Mouse (Mus musculus) intestine, embryonic 14.5 days (tissue): ENCODE data around the gene Dock1. TPM values are rescaled to one million over a fixed set of nuclear protein-coding genes. Genes with fewer than 3 reads are reported as not detected.

Experiments used
- ATAC-seq: fragments of 200-750 bp; cut with Nextera tagmentation; replicated peaks from 2 replicates; pipeline ENCODE4 v1.8.0; 2017; ENCODE audit warnings: low read depth, moderate number of reproducible peaks, moderate TSS enrichment, moderate library complexity; ENCODE audit not compliant: low FRiP score, low TSS enrichment
- DNase-seq: peaks from one replicate; pipeline ENCODE4 v3.0.0-alpha.2; 2018; ENCODE audit warnings: low spot score
- H3K27ac ChIP-seq: fragments of 300-500 bp; sonication (generic); 2 replicates; pipeline ENCODE4 v1.5.1; 2014; ENCODE audit warnings: low read depth, mild to moderate bottlenecking, control low read depth
- H3K27me3 ChIP-seq: fragments of 300-500 bp; sonication (generic); replicated peaks from 2 replicates; pipeline ENCODE4 v1.6.1; 2014; ENCODE audit warnings: low read length, control low read depth; ENCODE audit not compliant: control insufficient read depth, insufficient read depth
- H3K36me3 ChIP-seq: fragments of 300-500 bp; sonication (generic); 2 replicates; pipeline ENCODE4 v1.6.1; 2014; ENCODE audit warnings: low read length, control low read depth; ENCODE audit not compliant: control insufficient read depth, insufficient read depth
- H3K4me1 ChIP-seq: fragments of 300-500 bp; sonication (generic); replicated peaks from 2 replicates; pipeline ENCODE4 v1.6.1; 2014; ENCODE audit warnings: low read length, control low read depth, mixed read lengths; ENCODE audit not compliant: control insufficient read depth, insufficient read depth
- H3K4me2 ChIP-seq: fragments of 300-500 bp; sonication (generic); 2 replicates; pipeline ENCODE4 v1.6.1; 2014; ENCODE audit warnings: low read length
- H3K4me3 ChIP-seq: fragments of 300-500 bp; sonication (generic); 2 replicates; pipeline ENCODE4 v1.5.1; 2014; ENCODE audit warnings: low read depth, low read length, control low read depth, mixed read lengths
- H3K9ac ChIP-seq: fragments of 300-500 bp; sonication (generic); 2 replicates; pipeline ENCODE4 v1.6.1; 2014; ENCODE audit warnings: mild to moderate bottlenecking, low read length
- H3K9me3 ChIP-seq: fragments of 300-500 bp; sonication (generic); 2 replicates; pipeline ENCODE4 v1.6.1; 2016; ENCODE audit warnings: low read length, control low read depth; ENCODE audit not compliant: control insufficient read depth
- WGBS: fragments of 180-500 bp; shearing (Covaris S2); extraction: QIAGEN DNeasy Blood & Tissue Kit; methylation state at CpG from one replicate; pipeline ENCODE4 v1.1.7; 2014; 5-methylcytosine and 5-hydroxymethylcytosine counted together
- polyA plus RNA-seq: library from polyadenylated mRNA; unstranded; fragments of >200 nt; fragmentation: Nextera tagmentation; extraction: Ambion mirVana; gene quantifications from 2 replicates; pipeline ENCODE4 v1.2.1, GENCODE M21; 2014

The Dock1 gene
- polyA plus RNA-seq, 1 experiment from 2014 or later, result 37.9 TPM

- Histone ChIP-seq H3K4me1 (no peaks in the 10 kb centered on the region), H3K36me3 (no peaks in the 10 kb centered on the region), H3K4me3 (no peak overlapping the region), H3K9ac (no peak overlapping the region), H3K27ac (no peak overlapping the region), H3K9me3 (no peaks in the 10 kb centered on the region), H3K4me2 (no peak overlapping the region), H3K27me3 (no peaks in the 10 kb centered on the region)
- ATAC-seq (no peak), DNase-seq (peak; percentile 85)
- 67% methylated on average over 2 of the region's 2 CpGs for WGBS
Measured at GRCm38 (mm10) chr7:134864175-134864574, 193.7 kb downstream of the Dock1 start.

- H3K4me2 ChIP-seq, result no peak overlapping the region
- no peak overlapping the region for H3K9ac ChIP-seq
- WGBS, result 70% methylated on average over 3 of the region's 3 CpGs
- peaks cover 13% of the 10 kb centered on the region for H3K36me3 ChIP-seq
- DNase-seq (no peak), ATAC-seq (no peak)
- no peaks in the 10 kb centered on the region for H3K4me1 ChIP-seq
- H3K27me3 ChIP-seq, result no peaks in the 10 kb centered on the region
- H3K4me3 ChIP-seq, result no peak overlapping the region
- H3K9me3 ChIP-seq, result no peaks in the 10 kb centered on the region
- H3K27ac ChIP-seq, result no peak overlapping the region
Measured at GRCm38 (mm10) chr7:134872511-134872910, 202.1 kb downstream of the Dock1 start.

- Histone ChIP-seq H3K9ac (no peak overlapping the region), H3K36me3 (peaks cover 13% of the 10 kb centered on the region), H3K27ac (no peak overlapping the region), H3K4me3 (no peak overlapping the region), H3K9me3 (no peaks in the 10 kb centered on the region), H3K4me1 (no peaks in the 10 kb centered on the region), H3K4me2 (no peak overlapping the region), H3K27me3 (no peaks in the 10 kb centered on the region)
- DNase-seq, result no peak
- WGBS, result 91% methylated on average over 7 of the region's 7 CpGs
- ATAC-seq, result no peak
Measured at GRCm38 (mm10) chr7:134872981-134873380, 202.5 kb downstream of the Dock1 start.

- Histone ChIP-seq H3K9me3 (no peaks in the 10 kb centered on the region), H3K4me1 (no peaks in the 10 kb centered on the region), H3K27me3 (no peaks in the 10 kb centered on the region), H3K4me3 (no peak overlapping the region), H3K4me2 (no peak overlapping the region), H3K9ac (no peak overlapping the region), H3K36me3 (peaks cover 11% of the 10 kb centered on the region), H3K27ac (no peak overlapping the region)
- ATAC-seq (no peak), DNase-seq (no peak)
- 91% methylated on average over 6 of the region's 6 CpGs for WGBS
Measured at GRCm38 (mm10) chr7:134878985-134879384, 208.5 kb downstream of the Dock1 start.

GRCm38 (mm10) chr7:134880431-134880830 is 210.0 kb downstream of the Dock1 start:
- Histone ChIP-seq H3K36me3 (0 out of 2 replicates have a peak, but pooled peaks cover 9% of the 10 kb centered on the region), H3K4me1 (no peaks in the 10 kb centered on the region), H3K4me2 (no peak overlapping the region), H3K27ac (no peak overlapping the region), H3K9me3 (no peaks in the 10 kb centered on the region), H3K4me3 (no peak overlapping the region), H3K27me3 (no peaks in the 10 kb centered on the region), H3K9ac (no peak overlapping the region)
- ATAC-seq (no peak), DNase-seq (no peak)
- 82% methylated on average over 6 of the region's 6 CpGs for WGBS

- WGBS, result 60% methylated on average over 6 of the region's 6 CpGs
- no peak for ATAC-seq
- H3K4me3 ChIP-seq, result no peak overlapping the region
Measured at GRCm38 (mm10) chr7:134883516-134883915, 213.1 kb downstream of the Dock1 start.

GRCm38 (mm10) chr7:134892449-134892871 is 222.0 kb downstream of the Dock1 start:
- DNase-seq, result no peak
- no peaks in the 10 kb centered on the region for H3K9me3 ChIP-seq

More at GRCm38 (mm10) chr7:134883516-134883915, 213.1 kb downstream of the Dock1 start:
- Histone ChIP-seq H3K4me1 (no peaks in the 10 kb centered on the region), H3K27ac (no peak overlapping the region), H3K36me3 (0 out of 2 replicates have a peak, but pooled peaks cover 5% of the 10 kb centered on the region), H3K4me2 (no peak overlapping the region), H3K9me3 (no peaks in the 10 kb centered on the region), H3K27me3 (no peaks in the 10 kb centered on the region), H3K9ac (no peak overlapping the region)
- no peak for DNase-seq

GRCm38 (mm10) chr7:134892972-134893371 is 222.5 kb downstream of the Dock1 start:
- Histone ChIP-seq H3K4me3 (no peak overlapping the region), H3K4me1 (no peaks in the 10 kb centered on the region), H3K9me3 (no peaks in the 10 kb centered on the region), H3K36me3 (0 out of 2 replicates have a peak, but pooled peaks cover 4% of the 10 kb centered on the region), H3K9ac (no peak overlapping the region), H3K4me2 (no peak overlapping the region), H3K27ac (no peak overlapping the region), H3K27me3 (no peaks in the 10 kb centered on the region)
- WGBS, result 81% methylated on average over 4 of the region's 4 CpGs
- no peak for ATAC-seq
- no peak for DNase-seq

More at GRCm38 (mm10) chr7:134892449-134892871, 222.0 kb downstream of the Dock1 start:
- Histone ChIP-seq H3K4me2 (no peak overlapping the region), H3K36me3 (0 out of 2 replicates have a peak, but pooled peaks cover 4% of the 10 kb centered on the region), H3K4me3 (no peak overlapping the region), H3K27me3 (no peaks in the 10 kb centered on the region), H3K9ac (no peak overlapping the region), H3K27ac (no peak overlapping the region), H3K4me1 (no peaks in the 10 kb centered on the region)
- no peak for ATAC-seq
- WGBS, result 94% methylated on average over 13 of the region's 13 CpGs

- no peak overlapping the region for H3K4me2 ChIP-seq
- WGBS, result 80% methylated on average over 2 of the region's 2 CpGs
- H3K27ac ChIP-seq, result no peak overlapping the region
- DNase-seq (no peak), ATAC-seq (no peak)
- no peak overlapping the region for H3K9ac ChIP-seq
- 0 out of 2 replicates have a peak, but pooled peaks cover 4% of the 10 kb centered on the region for H3K36me3 ChIP-seq
- H3K4me3 ChIP-seq, result no peak overlapping the region
- no peaks in the 10 kb centered on the region for H3K9me3 ChIP-seq
- no peaks in the 10 kb centered on the region for H3K4me1 ChIP-seq
- no peaks in the 10 kb centered on the region for H3K27me3 ChIP-seq
Measured at GRCm38 (mm10) chr7:134894604-134895003, 224.2 kb downstream of the Dock1 start.
